Comparison of ENCODE assay signal across 8 mouse cellular contexts in the genomic region with DNA sequence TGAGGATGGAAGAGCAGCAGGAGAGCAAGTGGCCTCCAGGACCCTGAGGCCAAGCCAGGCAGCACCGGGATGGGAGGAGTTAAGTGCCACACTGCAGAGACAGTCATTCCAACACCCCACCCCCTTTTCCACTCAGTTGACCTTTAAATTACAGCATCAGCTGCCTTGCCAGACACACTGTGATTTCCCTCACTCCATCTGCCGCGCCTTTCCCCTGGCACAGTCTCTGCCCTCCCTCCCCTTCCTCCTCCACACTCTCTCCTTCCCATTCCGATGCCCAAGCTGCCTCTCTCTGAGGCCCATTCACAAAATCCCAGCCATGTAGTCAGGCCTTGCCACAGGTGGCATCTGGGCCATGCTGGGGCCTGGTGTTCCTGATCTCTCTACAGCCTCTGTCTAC.
DNase-seq lines count a peak whose midpoint lies in the region; ATAC-seq lines count a peak whose summit lies in the region.

No protein-coding gene starts in this region.

- peaks cover 33% of the 10 kb centered on the region for H3K4me1 ChIP-seq in embryonic facial prominence, embryonic 14.5 days (ENCODE audit: control insufficient read depth, insufficient read depth, low read length)

- H3K27me3 ChIP-seq in embryonic facial prominence, embryonic 14.5 days (replicated peaks; ENCODE audit: control insufficient read depth, insufficient read depth, low read length): no peaks in the 10 kb centered on the region

- no peaks in the 10 kb centered on the region for H3K36me3 ChIP-seq in embryonic facial prominence, embryonic 14.5 days (ENCODE audit: control insufficient read depth, insufficient read depth, low read length)

- peak; percentile 12 to 32 for DNase-seq in adrenal gland, adult (ENCODE audit: inconsistent age in 2 of 2, low spot score in 1 of 2)
- no peak for DNase-seq in adrenal gland, adult 8-10 months
- DNase-seq in 3134 (ENCODE audit: extremely low read depth, insufficient read length, low spot score): peak; percentile 16
- DNase-seq in embryonic facial prominence, embryonic 14.5 days (ENCODE audit: low spot score): peak; percentile 62
- peak; percentile 69 to 85 for DNase-seq in layer of hippocampus, adult 18-20 months (ENCODE audit: low spot score in 2 of 2)
- DNase-seq in mesoderm, embryonic 11.5 days (ENCODE audit: low read depth, low spot score): peak; percentile 17
- DNase-seq in ovary, postnatal 36 days (ENCODE audit: low spot score): no peak

- no peak overlapping the region for H3K4me3 ChIP-seq in embryonic facial prominence, embryonic 14.5 days (ENCODE audit: low read depth, low read length)

- H3K9ac ChIP-seq in embryonic facial prominence, embryonic 14.5 days (ENCODE audit: low read depth, low read length): no peak overlapping the region

- peak overlapping the region; percentile 56; the same call in 1 of the 2 replicates for H3K27ac ChIP-seq in embryonic facial prominence, embryonic 14.5 days (replicated peaks; ENCODE audit: low read depth, low read length)

- no peak for ATAC-seq in embryonic facial prominence, embryonic 14.5 days (ENCODE audit: low read depth)
- ATAC-seq in megakaryocyte-erythroid progenitor cell, adult 5-6 weeks (replicated peaks; ENCODE audit: low FRiP score, low TSS enrichment, poor library complexity, severe bottlenecking): no peak

- WGBS in embryonic facial prominence, embryonic 14.5 days: 21% methylated on average over 4 of the region's 4 CpGs

- no peaks in the 10 kb centered on the region for H3K9me3 ChIP-seq in embryonic facial prominence, embryonic 14.5 days (ENCODE audit: control insufficient read depth, low read length)

- no peak overlapping the region for H3K4me2 ChIP-seq in embryonic facial prominence, embryonic 14.5 days (ENCODE audit: low read depth, low read length)

Comparison
In these comparisons a context has a peak if more than half of its experiments do, and no peak if none do; other contexts are left out.
1. DNase-seq: peak in adrenal gland, adult (2 of 2), 3134 (single experiment), embryonic facial prominence, embryonic 14.5 days (single experiment), layer of hippocampus, adult 18-20 months (2 of 2) and mesoderm, embryonic 11.5 days (single experiment); none in adrenal gland, adult 8-10 months (single experiment) and ovary, postnatal 36 days (single experiment).